Mouse (Mus musculus) C2C12 (cell line): ENCODE data around the gene Sox8.

Experiments
- CEBPB ChIP-seq: IDR thresholded peaks from one replicate; pipeline ENCODE4 v1.6.1; 2011; ENCODE audit warnings: low read depth, mild to moderate bottlenecking, control low read depth, moderate library complexity
- CTCF ChIP-seq: IDR thresholded peaks from one replicate; pipeline ENCODE4 v1.5.1; 2011; ENCODE audit not compliant: control insufficient read depth, insufficient read depth, insufficient read length
- MAX ChIP-seq: IDR thresholded peaks from one replicate; pipeline ENCODE4 v1.6.1; 2011; ENCODE audit warnings: mild to moderate bottlenecking, control low read depth
- USF1 ChIP-seq: IDR thresholded peaks from one replicate; pipeline ENCODE4 v1.6.1; 2011; ENCODE audit warnings: low read depth, mild to moderate bottlenecking, control low read depth, moderate library complexity

- no peak for TF ChIP-seq CTCF
- TF ChIP-seq MAX: no peak
- no peak for TF ChIP-seq USF1
- TF ChIP-seq CEBPB: no peak
These were observed 33.7 kb upstream of the Sox8 start for GRCm38 (mm10) chr17:25604234-25604633.
